Mouse (Mus musculus): ENCODE measurements around the gene Gm5751. TPM values are rescaled to one million over a fixed set of nuclear protein-coding genes. Genes with fewer than 3 reads are reported as not detected.
A peak's percentile ranks its signal among the peaks of the same experiment; 100 is the strongest.
"Not testable (repeated sequence)": the region's sequence is repeated elsewhere in the genome, so short reads cannot be mapped to it uniquely, and the experiment has no call there.

Gene Gm5751
- not detected in 2 replicates for polyA plus RNA-seq (2015; fragmentation: Nextera tagmentation; extraction: Ambion mirVana)

GRCm38 (mm10) chrX:8873953-8874352, at the start of gene Gm5751:
TSS of gene Gm5751 (plus strand) at chrX:8874253.
- H3K4me3 ChIP-seq; H3K9ac ChIP-seq; ATAC-seq (replicated peaks); H3K36me3 ChIP-seq (replicated peaks); H3K27ac ChIP-seq; H3K4me2 ChIP-seq; H3K9me3 ChIP-seq; H3K27me3 ChIP-seq (replicated peaks); H3K4me1 ChIP-seq: not testable (repeated sequence)
- WGBS, result 94% methylated on average over 3 of the region's 4 CpGs

GRCm38 (mm10) chrX:8832043-8832442, 42.0 kb upstream of the Gm5751 start:
- Histone ChIP-seq H3K4me3 (no peak overlapping the region), H3K9me3 (no peaks in the 10 kb centered on the region), H3K27ac (no peak overlapping the region), H3K4me1 (no peaks in the 10 kb centered on the region), H3K4me2 (no peak overlapping the region), H3K27me3 (replicated peaks) (no peaks in the 10 kb centered on the region), H3K9ac (no peak overlapping the region), H3K36me3 (replicated peaks) (no peaks in the 10 kb centered on the region)
- ATAC-seq (replicated peaks), result peak; percentile 74; the same call in 1 of the 2 replicates

- ATAC-seq (replicated peaks), result no peak
- WGBS, result 69% methylated on average over 1 of the region's 1 CpGs
- no peaks in the 10 kb centered on the region for H3K27me3 ChIP-seq (replicated peaks)
These were observed 30.4 kb upstream of the Gm5751 start, which contains the start of gene Gm6592 for GRCm38 (mm10) chrX:8843694-8844093. TSS of gene Gm6592 (plus strand) at chrX:8843994.

GRCm38 (mm10) chrX:8852486-8852885, 21.6 kb upstream of the Gm5751 start:
- no peaks in the 10 kb centered on the region for H3K9me3 ChIP-seq
- WGBS, result 87% methylated on average over 10 of the region's 10 CpGs
- H3K36me3 ChIP-seq (replicated peaks), result no peaks in the 10 kb centered on the region
- H3K4me2 ChIP-seq, result no peak overlapping the region
- no peaks in the 10 kb centered on the region for H3K4me1 ChIP-seq
- H3K4me3 ChIP-seq, result no peak overlapping the region
- H3K9ac ChIP-seq, result no peak overlapping the region
- no peaks in the 10 kb centered on the region for H3K27me3 ChIP-seq (replicated peaks)
- ATAC-seq (replicated peaks), result no peak
- no peak overlapping the region for H3K27ac ChIP-seq

More at GRCm38 (mm10) chrX:8843694-8844093, 30.4 kb upstream of the Gm5751 start, which contains the start of gene Gm6592:
- no peaks in the 10 kb centered on the region for H3K36me3 ChIP-seq (replicated peaks)
- H3K4me1 ChIP-seq, result no peaks in the 10 kb centered on the region
- H3K4me2 ChIP-seq, result no peak within 1 kb of the TSS
- H3K4me3 ChIP-seq, result no peak within 1 kb of the TSS
- H3K27ac ChIP-seq, result no peak within 1 kb of the TSS
- no peak within 1 kb of the TSS for H3K9ac ChIP-seq
- H3K9me3 ChIP-seq, result no peaks in the 10 kb centered on the region

- H3K27me3 ChIP-seq (replicated peaks); H3K27ac ChIP-seq; H3K4me2 ChIP-seq; H3K4me1 ChIP-seq; H3K4me3 ChIP-seq; ATAC-seq (replicated peaks); H3K9me3 ChIP-seq; H3K9ac ChIP-seq; H3K36me3 ChIP-seq (replicated peaks): not testable (repeated sequence)
- 7% methylated on average over 3 of the region's 3 CpGs for WGBS
These were observed 9.7 kb upstream of the Gm5751 start for GRCm38 (mm10) chrX:8864331-8864730.

- no peaks in the 10 kb centered on the region for H3K9me3 ChIP-seq
- no peaks in the 10 kb centered on the region for H3K4me1 ChIP-seq
- H3K9ac ChIP-seq, result no peak overlapping the region
- no peaks in the 10 kb centered on the region for H3K36me3 ChIP-seq (replicated peaks)
- WGBS, result 71% methylated on average over 4 of the region's 4 CpGs
- H3K4me3 ChIP-seq, result no peak overlapping the region
- no peaks in the 10 kb centered on the region for H3K27me3 ChIP-seq (replicated peaks)
- H3K4me2 ChIP-seq, result no peak overlapping the region
- no peak overlapping the region for H3K27ac ChIP-seq
- no peak for ATAC-seq (replicated peaks)
These were observed 10.3 kb downstream of the Gm5751 start for GRCm38 (mm10) chrX:8884336-8884735.

GRCm38 (mm10) chrX:8891975-8892342, 17.9 kb downstream of the Gm5751 start:
- ATAC-seq (replicated peaks), result peak; percentile 68
- H3K9ac ChIP-seq, result peak overlapping the region; percentile 85; the same call in 1 of the 2 replicates
- WGBS, result 24% methylated on average over 5 of the region's 9 CpGs
- H3K27ac ChIP-seq, result peak overlapping the region; percentile 90
- H3K9me3 ChIP-seq, result no peaks in the 10 kb centered on the region
- no peaks in the 10 kb centered on the region for H3K36me3 ChIP-seq (replicated peaks)
- H3K4me3 ChIP-seq, result peak overlapping the region; percentile 65
- H3K4me1 ChIP-seq, result 0 out of 2 replicates have a peak, but pooled peaks cover 3% of the 10 kb centered on the region
- H3K27me3 ChIP-seq (replicated peaks), result no peaks in the 10 kb centered on the region
- H3K4me2 ChIP-seq, result peak overlapping the region; percentile 61

GRCm38 (mm10) chrX:8892343-8893155, 18.5 kb downstream of the Gm5751 start, which contains the start of gene B630019K06Rik:
TSS of gene B630019K06Rik (plus strand) at chrX:8892382.
- peak within 1 kb of the TSS; percentile 61 for H3K4me2 ChIP-seq
- ATAC-seq (replicated peaks), result peak; percentile 91
- H3K9me3 ChIP-seq, result no peaks in the 10 kb centered on the region
- H3K9ac ChIP-seq, result peak within 1 kb of the TSS; percentile 85
- no peaks in the 10 kb centered on the region for H3K27me3 ChIP-seq (replicated peaks)
- peak within 1 kb of the TSS; percentile 90 for H3K27ac ChIP-seq
- H3K4me1 ChIP-seq, result 0 out of 2 replicates have a peak, but pooled peaks cover 3% of the 10 kb centered on the region
- H3K36me3 ChIP-seq (replicated peaks), result no peaks in the 10 kb centered on the region
- peak within 1 kb of the TSS; percentile 65 for H3K4me3 ChIP-seq
- 18% methylated on average over 82 of the region's 95 CpGs for WGBS

GRCm38 (mm10) chrX:8893182-8893651, 19.2 kb downstream of the Gm5751 start:
- H3K9me3 ChIP-seq, result no peaks in the 10 kb centered on the region
- peak overlapping the region; percentile 85 for H3K9ac ChIP-seq
- no peaks in the 10 kb centered on the region for H3K36me3 ChIP-seq (replicated peaks)
- no peaks in the 10 kb centered on the region for H3K27me3 ChIP-seq (replicated peaks)
- H3K4me2 ChIP-seq, result peak overlapping the region; percentile 61
- H3K4me1 ChIP-seq, result 0 out of 2 replicates have a peak, but pooled peaks cover 3% of the 10 kb centered on the region
- peak overlapping the region; percentile 90 for H3K27ac ChIP-seq
- peak; percentile 78 for ATAC-seq (replicated peaks)
- 25% methylated on average over 29 of the region's 42 CpGs for WGBS
- H3K4me3 ChIP-seq, result peak overlapping the region; percentile 65

- no peak for ATAC-seq (replicated peaks)
- 65% methylated on average over 4 of the region's 4 CpGs for WGBS
- H3K9me3 ChIP-seq, result no peaks in the 10 kb centered on the region
- H3K27ac ChIP-seq, result no peak overlapping the region
- H3K36me3 ChIP-seq (replicated peaks), result no peaks in the 10 kb centered on the region
- H3K27me3 ChIP-seq (replicated peaks), result no peaks in the 10 kb centered on the region
- no peak overlapping the region for H3K4me2 ChIP-seq
- no peak overlapping the region for H3K9ac ChIP-seq
- no peak overlapping the region for H3K4me3 ChIP-seq
- H3K4me1 ChIP-seq, result no peaks in the 10 kb centered on the region
These were observed 26.8 kb downstream of the Gm5751 start for GRCm38 (mm10) chrX:8900823-8901222.

GRCm38 (mm10) chrX:8901906-8902472, 27.9 kb downstream of the Gm5751 start:
- H3K4me1 ChIP-seq, result no peaks in the 10 kb centered on the region
- 33% methylated on average over 7 of the region's 7 CpGs for WGBS
- H3K9ac ChIP-seq, result no peak overlapping the region
- no peak overlapping the region for H3K27ac ChIP-seq
- H3K9me3 ChIP-seq, result no peaks in the 10 kb centered on the region
- no peak overlapping the region for H3K4me2 ChIP-seq
- ATAC-seq (replicated peaks), result peak; percentile 75
- H3K4me3 ChIP-seq, result no peak overlapping the region
- H3K36me3 ChIP-seq (replicated peaks), result no peaks in the 10 kb centered on the region
- no peaks in the 10 kb centered on the region for H3K27me3 ChIP-seq (replicated peaks)

GRCm38 (mm10) chrX:8921080-8921479, 47.0 kb downstream of the Gm5751 start:
- Histone ChIP-seq H3K27me3 (replicated peaks) (no peaks in the 10 kb centered on the region), H3K9ac (no peak overlapping the region), H3K9me3 (no peaks in the 10 kb centered on the region), H3K4me1 (no peaks in the 10 kb centered on the region), H3K4me3 (no peak overlapping the region), H3K36me3 (replicated peaks) (no peaks in the 10 kb centered on the region), H3K4me2 (no peak overlapping the region), H3K27ac (0 out of 2 replicates have a peak overlapping the region, but pooled peaks have one; percentile 25)
- peak; percentile 40; the same call in 1 of the 2 replicates for ATAC-seq (replicated peaks)
- 62% methylated on average over 4 of the region's 4 CpGs for WGBS

Data from midbrain, embryonic 15.5 days (tissue).